Mouse (Mus musculus) layer of hippocampus, adult 2 months (tissue): ENCODE measurements around the gene Fam19a5. TPM values are rescaled to one million over a fixed set of nuclear protein-coding genes. Genes with fewer than 3 reads are reported as not detected.
A peak's percentile ranks its signal among the peaks of the same experiment; 100 is the strongest.

ENCODE experiments used
- DNase-seq, 2 experiments: peaks; one replicate each; pipeline ENCODE4 v3.0.0; 2022; ENCODE audit warnings: low spot score in 2 of 2
- H3K27ac ChIP-seq: fragments of 200-600 bp; 2 replicates; pipeline ENCODE4 v1.8.1; 2022
- H3K4me3 ChIP-seq: fragments of 200-600 bp; 2 replicates; pipeline ENCODE4 v1.8.1; 2022; ENCODE audit warnings: mild to moderate bottlenecking
- CTCF ChIP-seq: fragments of 200-600 bp; conservative IDR thresholded peaks from 2 replicates; pipeline ENCODE4 v1.8.1; 2022; ENCODE audit warnings: antibody characterized with exemption, mild to moderate bottlenecking, moderate library complexity
- total RNA-seq, 2 experiments: library from RNA; stranded (reverse); gene quantifications; 2 replicates each; pipeline ENCODE4 v1.2.3; 2021

Gene Fam19a5
- total RNA-seq, 2 experiments from 2014 or later, result 135 to 141 TPM

GRCm38 (mm10) chr15:87605504-87606280 is 61.6 kb downstream of the Fam19a5 start:
- peak overlapping the region; percentile 78; the same call in 1 of the 2 replicates for H3K27ac ChIP-seq
- DNase-seq, result no peak
- H3K4me3 ChIP-seq, result no peak overlapping the region
- no peak for TF ChIP-seq CTCF

DNA sequence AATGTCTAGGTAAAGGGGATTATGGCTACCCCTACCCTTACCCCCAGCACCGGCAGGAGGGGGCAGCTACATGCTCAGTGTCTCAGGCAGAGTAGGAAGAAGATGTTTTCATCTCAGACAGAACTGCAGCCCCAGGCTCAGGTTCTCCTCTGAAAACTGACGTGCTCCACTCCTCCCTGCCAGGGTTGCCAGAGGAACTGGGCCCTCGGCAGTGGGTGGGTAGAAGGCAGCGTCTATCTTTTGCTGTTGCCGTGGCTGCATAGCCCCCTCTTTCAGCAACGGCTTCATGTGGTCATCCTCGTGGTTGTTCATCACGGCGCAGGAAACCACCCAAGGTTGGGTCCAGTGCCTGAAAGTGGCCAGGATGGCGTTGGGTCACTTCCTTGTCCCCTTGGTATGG is 62.6 kb downstream of the Fam19a5 start:
- peak overlapping the region; percentile 78 for H3K27ac ChIP-seq
- DNase-seq, result peak in 1 of 2 experiments; percentile 36
- no peak overlapping the region for H3K4me3 ChIP-seq
- no peak for TF ChIP-seq CTCF

- no peak for DNase-seq
- no peak for TF ChIP-seq CTCF
- Histone ChIP-seq H3K4me3 (no peak overlapping the region), H3K27ac (no peak overlapping the region)
These were observed 65.1 kb downstream of the Fam19a5 start for GRCm38 (mm10) chr15:87609236-87609635.

GRCm38 (mm10) chr15:87623966-87624609 is 80.0 kb downstream of the Fam19a5 start:
- peak; percentile 85 for TF ChIP-seq CTCF
- peak; percentile 88 to 94 for DNase-seq
- Histone ChIP-seq H3K4me3 (peak overlapping the region; percentile 78), H3K27ac (peak overlapping the region; percentile 93)

GRCm38 (mm10) chr15:87624610-87625091 is 80.6 kb downstream of the Fam19a5 start:
- no peak for TF ChIP-seq CTCF
- Histone ChIP-seq H3K4me3 (peak overlapping the region; percentile 78), H3K27ac (peak overlapping the region; percentile 93)
- DNase-seq, result no peak

DNA sequence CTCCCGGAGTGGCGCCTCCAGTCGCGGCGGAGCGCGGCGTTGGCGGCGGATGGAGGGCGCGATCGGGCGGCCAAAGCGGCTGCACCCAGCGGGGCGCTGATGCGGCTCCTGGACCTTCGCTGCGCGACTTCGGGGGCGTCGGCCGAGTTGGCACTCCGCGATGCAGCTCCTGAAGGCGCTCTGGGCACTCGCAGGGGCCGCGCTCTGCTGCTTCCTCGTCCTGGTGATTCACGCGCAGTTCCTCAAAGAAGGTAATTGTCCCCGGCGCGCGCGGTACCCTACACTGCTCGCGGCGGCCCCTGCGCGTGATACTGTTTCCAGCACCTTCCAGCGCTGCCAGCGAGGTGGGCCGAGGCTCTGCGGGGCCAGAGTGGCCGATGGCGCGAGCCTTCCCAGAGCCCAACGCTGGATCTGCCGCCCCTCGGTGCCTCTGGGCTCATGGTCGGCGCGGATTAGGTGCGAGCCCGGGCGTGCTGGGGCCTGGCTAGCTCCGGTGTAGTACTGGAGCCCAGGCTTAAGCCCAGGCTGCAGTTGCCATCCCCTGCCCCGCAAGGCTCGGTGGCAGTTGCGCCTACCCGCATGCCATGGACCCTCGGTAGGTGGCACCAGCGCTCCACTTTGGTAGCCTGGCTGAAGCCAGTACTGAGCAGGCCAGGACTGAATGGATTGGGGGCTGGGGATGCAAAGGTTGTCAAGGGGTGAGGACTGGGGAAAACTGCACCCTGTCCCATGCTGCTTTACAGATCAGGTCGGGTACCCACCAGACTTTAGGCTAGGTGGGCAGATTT is 81.3 kb downstream of the Fam19a5 start:
- H3K27ac ChIP-seq, result peak overlapping the region; percentile 93
- peak; percentile 95 for TF ChIP-seq CTCF
- DNase-seq, result peak; percentile 93 to 95

GRCm38 (mm10) chr15:87635272-87635671 is 91.2 kb downstream of the Fam19a5 start:
- no peak overlapping the region for H3K4me3 ChIP-seq
- TF ChIP-seq CTCF, result no peak
- no peak for DNase-seq
- H3K27ac ChIP-seq, result no peak overlapping the region

More for the DNA sequence above, 81.3 kb downstream of the Fam19a5 start:
- H3K4me3 ChIP-seq, result peak overlapping the region; percentile 78

GRCm38 (mm10) chr15:87636407-87636806 is 92.3 kb downstream of the Fam19a5 start:
- no peak overlapping the region for H3K27ac ChIP-seq
- TF ChIP-seq CTCF, result no peak
- no peak for DNase-seq
- no peak overlapping the region for H3K4me3 ChIP-seq

- Histone ChIP-seq H3K27ac (no peak overlapping the region), H3K4me3 (no peak overlapping the region)
- DNase-seq, result no peak
- TF ChIP-seq CTCF, result no peak
These were observed 93.1 kb downstream of the Fam19a5 start for GRCm38 (mm10) chr15:87637234-87637633.

GRCm38 (mm10) chr15:87638270-87638669 is 94.2 kb downstream of the Fam19a5 start:
- no peak for DNase-seq
- Histone ChIP-seq H3K4me3 (no peak overlapping the region), H3K27ac (no peak overlapping the region)
- no peak for TF ChIP-seq CTCF

DNA sequence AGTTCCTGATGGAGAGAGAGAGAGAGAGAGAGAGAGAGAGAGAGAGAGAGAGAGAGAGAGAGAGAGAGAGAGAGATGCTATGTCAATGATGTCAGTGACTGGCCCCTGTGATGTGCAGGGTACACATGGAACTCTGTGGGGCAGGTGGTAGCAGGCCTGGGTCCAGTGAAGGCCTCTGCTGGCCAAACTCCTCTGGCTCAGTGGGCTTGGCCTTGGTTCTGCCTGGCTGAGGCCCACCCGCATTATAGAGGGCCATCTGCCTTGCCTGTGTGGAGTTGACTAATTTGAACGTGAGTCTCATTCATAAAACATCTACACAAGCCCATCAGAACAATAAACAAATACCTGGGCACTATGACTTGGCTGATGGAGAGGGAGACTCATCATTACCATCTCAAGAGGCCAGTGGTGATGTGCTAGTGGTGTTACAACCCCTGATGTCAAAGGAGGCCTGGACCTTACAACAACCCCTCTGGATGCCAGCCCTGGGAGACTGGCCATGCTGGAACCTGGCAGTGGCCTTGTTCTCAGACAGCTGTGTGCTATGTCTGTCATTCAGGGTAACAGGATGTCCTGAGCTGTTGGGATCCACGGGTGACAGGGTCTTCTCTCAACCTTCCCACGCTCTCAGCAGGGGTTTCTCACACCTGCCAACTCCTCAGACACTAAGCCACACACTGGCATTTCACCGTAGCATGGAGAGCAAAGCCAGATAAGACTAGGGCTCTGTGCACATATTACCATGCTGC is 102.4 kb downstream of the Fam19a5 start:
- no peak overlapping the region for H3K4me3 ChIP-seq
- no peak for DNase-seq
- H3K27ac ChIP-seq, result no peak overlapping the region; the same call in 1 of the 2 replicates
- TF ChIP-seq CTCF, result no peak

DNA sequence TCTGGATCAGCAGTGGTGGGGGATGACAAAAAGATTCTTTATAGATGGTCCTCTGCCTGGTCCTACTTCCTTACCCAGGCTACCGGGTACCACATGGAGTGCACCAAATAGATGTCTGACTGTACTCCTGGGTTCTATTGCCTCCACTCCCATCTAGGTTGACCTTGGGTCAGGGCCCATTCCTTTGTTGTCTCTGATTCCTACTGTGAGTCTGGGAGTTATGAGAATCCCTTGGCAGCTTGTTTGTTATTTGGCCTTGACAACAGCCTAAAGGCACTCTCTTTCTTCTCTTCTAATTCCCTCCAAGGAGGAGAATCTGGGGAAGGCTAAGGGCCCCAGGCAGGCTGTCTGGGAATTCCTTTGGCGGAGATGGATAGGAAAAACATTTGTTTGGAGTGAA is 105.6 kb downstream of the Fam19a5 start:
- TF ChIP-seq CTCF, result no peak
- no peak for DNase-seq
- no peak overlapping the region for H3K4me3 ChIP-seq
- no peak overlapping the region for H3K27ac ChIP-seq

GRCm38 (mm10) chr15:87654551-87654950 is 110.5 kb downstream of the Fam19a5 start:
- no peak for DNase-seq
- H3K4me3 ChIP-seq, result no peak overlapping the region
- no peak overlapping the region for H3K27ac ChIP-seq
- TF ChIP-seq CTCF, result no peak
